Mouse (Mus musculus) midbrain, embryonic 16.5 days (tissue): ENCODE measurements around the gene Olfr221. TPM values are rescaled to one million over a fixed set of nuclear protein-coding genes. Genes with fewer than 3 reads are reported as not detected.

Experiments used
- ATAC-seq: fragments of 200-750 bp; cut with Nextera tagmentation; 2 replicates; pipeline ENCODE4 v1.8.0; 2017; ENCODE audit warnings: moderate TSS enrichment
- H3K27ac ChIP-seq: fragments of 300-500 bp; sonication (generic); 2 replicates; pipeline ENCODE4 v1.5.1; 2014; ENCODE audit warnings: mild to moderate bottlenecking, low read length, mixed read lengths
- H3K27me3 ChIP-seq: fragments of 300-500 bp; sonication (generic); 2 replicates; pipeline ENCODE4 v1.6.1; 2014; ENCODE audit warnings: low read depth, low read length, mixed read lengths; ENCODE audit not compliant: control insufficient read depth, insufficient read depth
- H3K36me3 ChIP-seq: fragments of 300-500 bp; sonication (generic); 2 replicates; pipeline ENCODE4 v1.6.1; 2014; ENCODE audit warnings: mild to moderate bottlenecking, low read length, moderate library complexity, mixed read lengths; ENCODE audit not compliant: control insufficient read depth, insufficient read depth
- H3K4me1 ChIP-seq: fragments of 300-500 bp; sonication (generic); 2 replicates; pipeline ENCODE4 v1.6.1; 2014; ENCODE audit warnings: mild to moderate bottlenecking, low read length, mixed read lengths; ENCODE audit not compliant: control insufficient read depth, insufficient read depth
- H3K4me2 ChIP-seq: fragments of 300-500 bp; sonication (generic); 2 replicates; pipeline ENCODE4 v1.6.1; 2014; ENCODE audit warnings: mild to moderate bottlenecking, low read length, mixed read lengths
- H3K4me3 ChIP-seq: fragments of 300-500 bp; sonication (generic); 2 replicates; pipeline ENCODE4 v1.5.1; 2014; ENCODE audit warnings: low read depth, mild to moderate bottlenecking, low read length, moderate library complexity, mixed read lengths
- H3K9ac ChIP-seq: fragments of 300-500 bp; sonication (generic); 2 replicates; pipeline ENCODE4 v1.6.1; 2014; ENCODE audit warnings: low read depth, low read length, mixed read lengths
- H3K9me3 ChIP-seq: fragments of 300-500 bp; sonication (generic); replicated peaks from 2 replicates; pipeline ENCODE4 v1.6.1; 2014; ENCODE audit warnings: mild to moderate bottlenecking, low read length, mixed read lengths; ENCODE audit not compliant: control insufficient read depth, poor library complexity, severe bottlenecking
- WGBS: fragments of 180-500 bp; shearing (Covaris S2); extraction: QIAGEN DNeasy Blood & Tissue Kit; methylation state at CpG from one replicate; pipeline ENCODE4 v1.1.7; 2014; 5-methylcytosine and 5-hydroxymethylcytosine counted together
- polyA plus RNA-seq: library from polyadenylated mRNA; unstranded; fragments of >200 nt; fragmentation: Nextera tagmentation; extraction: Ambion mirVana; gene quantifications from 2 replicates; pipeline ENCODE4 v1.2.1, GENCODE M21; 2015

Olfr221 gene
- polyA plus RNA-seq, 1 experiment from 2014 or later: not detected

GRCm38 (mm10) chr14:52021568-52022212, 20.6 kb downstream of the Olfr221 start:
- H3K36me3 ChIP-seq: no peaks in the 10 kb centered on the region
- no peak for ATAC-seq
- H3K27ac ChIP-seq: no peak overlapping the region
- no peaks in the 10 kb centered on the region for H3K27me3 ChIP-seq
- 86% methylated on average over 8 of the region's 8 CpGs for WGBS
- H3K4me1 ChIP-seq: peaks cover 29% of the 10 kb centered on the region
- no peaks in the 10 kb centered on the region for H3K9me3 ChIP-seq
- H3K4me2 ChIP-seq: no peak overlapping the region
- no peak overlapping the region for H3K4me3 ChIP-seq
- no peak overlapping the region for H3K9ac ChIP-seq

- Histone ChIP-seq H3K27me3 (no peaks in the 10 kb centered on the region), H3K9me3 (no peaks in the 10 kb centered on the region), H3K9ac (no peak overlapping the region), H3K4me2 (peak overlapping the region; percentile 70), H3K4me1 (peaks cover 31% of the 10 kb centered on the region), H3K4me3 (no peak overlapping the region), H3K27ac (peak overlapping the region; percentile 99), H3K36me3 (no peaks in the 10 kb centered on the region)
- 58% methylated on average over 4 of the region's 4 CpGs for WGBS
- no peak for ATAC-seq
Measured at GRCm38 (mm10) chr14:52021138-52021529, 21.1 kb downstream of the Olfr221 start.

- Histone ChIP-seq H3K27me3 (no peaks in the 10 kb centered on the region), H3K4me1 (peaks cover 37% of the 10 kb centered on the region), H3K4me2 (peak within 1 kb of the TSS; percentile 70), H3K9me3 (no peaks in the 10 kb centered on the region), H3K9ac (peak within 1 kb of the TSS; percentile 87), H3K4me3 (peak within 1 kb of the TSS; percentile 59), H3K36me3 (no peaks in the 10 kb centered on the region), H3K27ac (peak within 1 kb of the TSS; percentile 99)
- peak; percentile 73 for ATAC-seq
- WGBS: 5% methylated on average over 15 of the region's 15 CpGs
Measured at GRCm38 (mm10) chr14:52020486-52021137, 21.6 kb downstream of the Olfr221 start, which contains the start of gene Zfp219. Zfp219 (minus strand) TSS chr14:52020733.

- under 1% methylated on average over 60 of the region's 74 CpGs for WGBS
- Histone ChIP-seq H3K9me3 (no peaks in the 10 kb centered on the region), H3K27ac (peak overlapping the region; percentile 99), H3K4me1 (peaks cover 43% of the 10 kb centered on the region), H3K4me3 (peak overlapping the region; percentile 59), H3K36me3 (no peaks in the 10 kb centered on the region), H3K4me2 (peak overlapping the region; percentile 70), H3K9ac (peak overlapping the region; percentile 87), H3K27me3 (no peaks in the 10 kb centered on the region)
- peak; percentile 90 for ATAC-seq
Measured at GRCm38 (mm10) chr14:52019590-52020340, 22.5 kb downstream of the Olfr221 start.

GRCm38 (mm10) chr14:52019051-52019589, 23.1 kb downstream of the Olfr221 start:
- H3K4me2 ChIP-seq: peak overlapping the region; percentile 70
- H3K4me3 ChIP-seq: peak overlapping the region; percentile 59
- H3K9ac ChIP-seq: peak overlapping the region; percentile 87
- H3K9me3 ChIP-seq: no peaks in the 10 kb centered on the region
- no peaks in the 10 kb centered on the region for H3K27me3 ChIP-seq
- 32% methylated on average over 12 of the region's 12 CpGs for WGBS
- ATAC-seq: no peak
- peak overlapping the region; percentile 99 for H3K27ac ChIP-seq
- H3K36me3 ChIP-seq: no peaks in the 10 kb centered on the region
- peaks cover 43% of the 10 kb centered on the region for H3K4me1 ChIP-seq

GRCm38 (mm10) chr14:52018248-52019050, 23.8 kb downstream of the Olfr221 start:
- Histone ChIP-seq H3K4me1 (peaks cover 39% of the 10 kb centered on the region), H3K27ac (peak overlapping the region; percentile 99)
- 88% methylated on average over 15 of the region's 15 CpGs for WGBS

GRCm38 (mm10) chr14:52017662-52018061, 24.6 kb downstream of the Olfr221 start:
- 80% methylated on average over 4 of the region's 4 CpGs for WGBS
- Histone ChIP-seq H3K27me3 (no peaks in the 10 kb centered on the region), H3K4me1 (peaks cover 40% of the 10 kb centered on the region), H3K4me2 (no peak overlapping the region), H3K4me3 (no peak overlapping the region), H3K36me3 (no peaks in the 10 kb centered on the region), H3K9me3 (no peaks in the 10 kb centered on the region), H3K9ac (no peak overlapping the region), H3K27ac (no peak overlapping the region)
- no peak for ATAC-seq

More at GRCm38 (mm10) chr14:52018248-52019050, 23.8 kb downstream of the Olfr221 start:
- Histone ChIP-seq H3K27me3 (no peaks in the 10 kb centered on the region), H3K4me3 (peak overlapping the region; percentile 59), H3K9ac (peak overlapping the region; percentile 87), H3K4me2 (peak overlapping the region; percentile 70), H3K36me3 (no peaks in the 10 kb centered on the region), H3K9me3 (no peaks in the 10 kb centered on the region)
- ATAC-seq: no peak

- 72% methylated on average over 13 of the region's 13 CpGs for WGBS
- H3K4me2 ChIP-seq: no peak overlapping the region
- no peak overlapping the region for H3K4me3 ChIP-seq
- peaks cover 45% of the 10 kb centered on the region for H3K4me1 ChIP-seq
- no peaks in the 10 kb centered on the region for H3K9me3 ChIP-seq
- no peaks in the 10 kb centered on the region for H3K36me3 ChIP-seq
- H3K27me3 ChIP-seq: no peaks in the 10 kb centered on the region
- ATAC-seq: no peak
- H3K27ac ChIP-seq: no peak overlapping the region
- no peak overlapping the region for H3K9ac ChIP-seq
Measured at GRCm38 (mm10) chr14:52016625-52017405, 25.4 kb downstream of the Olfr221 start.
